Mouse (Mus musculus) G1E (cell line): Measurements from ENCODE around the gene AC134908.4.
"Not testable (repeated sequence)": the region's sequence is repeated elsewhere in the genome, so short reads cannot be mapped to it uniquely, and the experiment has no call there.

Source experiments
- CTCF ChIP-seq: IDR thresholded peaks from 2 replicates; pipeline ENCODE4 v1.5.1; 2012; ENCODE audit warnings: low read depth, low read length, inconsistent platforms, mixed read lengths
- GATA2 ChIP-seq: IDR thresholded peaks from 2 replicates; pipeline ENCODE4 v1.6.1; 2012; ENCODE audit warnings: low read depth, low read length, inconsistent platforms, borderline replicate concordance
- TAL1 ChIP-seq: conservative IDR thresholded peaks from 2 replicates; pipeline ENCODE4 v1.6.1; 2012; ENCODE audit warnings: low read depth, low read length, inconsistent platforms, mixed read lengths

- TF ChIP-seq CTCF, TAL1, GATA2: not testable (repeated sequence)
These were observed 54.0 kb downstream of the AC134908.4 start for GRCm38 (mm10) chr17:25741471-25741870.
